Mouse (Mus musculus) ES-E14 (cell line): ENCODE measurements around the gene Igdcc3.
A peak's percentile ranks its signal among the peaks of the same experiment; 100 is the strongest.

Experiments
- CHD2 ChIP-seq: IDR thresholded peaks from 2 replicates; pipeline ENCODE4 v1.6.1; 2014; ENCODE audit warnings: mild to moderate bottlenecking, low read depth, low read length, inconsistent platforms
- HCFC1 ChIP-seq: IDR thresholded peaks from 2 replicates; pipeline ENCODE4 v1.6.1; 2012; ENCODE audit warnings: low read length, inconsistent platforms, borderline replicate concordance; ENCODE audit not compliant: insufficient read depth
- MAFK ChIP-seq: IDR thresholded peaks from 2 replicates; pipeline ENCODE4 v1.6.1; 2014; ENCODE audit warnings: mild to moderate bottlenecking, low read depth, low read length, inconsistent platforms; ENCODE audit not compliant: insufficient read depth
- ZC3H11A ChIP-seq: IDR thresholded peaks from 2 replicates; pipeline ENCODE4 v1.6.1; 2012; ENCODE audit warnings: low read depth, mild to moderate bottlenecking, inconsistent platforms, low read length, borderline replicate concordance
- ZNF384 ChIP-seq: IDR thresholded peaks from 2 replicates; pipeline ENCODE4 v1.6.1; 2012; ENCODE audit warnings: low read depth, low read length, inconsistent platforms

DNA sequence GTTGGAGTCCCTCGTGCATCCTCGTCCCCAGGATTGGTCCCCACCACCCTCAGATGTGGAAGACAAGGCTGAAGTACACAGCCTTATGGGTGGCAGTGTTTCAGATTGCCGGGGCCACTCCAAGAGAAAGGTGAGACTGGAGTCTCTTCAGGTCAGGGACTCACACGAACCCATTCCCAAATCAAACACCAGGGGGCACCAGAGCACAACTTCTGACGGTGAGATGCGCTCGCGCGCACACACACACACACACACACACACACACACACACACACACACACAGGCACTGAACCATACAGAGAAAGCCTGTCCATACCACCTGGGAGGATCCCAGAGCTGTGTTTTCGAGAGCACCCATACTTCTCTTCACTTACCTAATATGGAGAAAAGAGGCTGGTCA, 7.2 kb upstream of the Igdcc3 start:
- TF ChIP-seq CHD2 (no peak), ZNF384 (no peak), ZC3H11A (peak; percentile 82; the same call in 1 of the 2 replicates), HCFC1 (no peak), MAFK (no peak)
